In the genomic region with DNA sequence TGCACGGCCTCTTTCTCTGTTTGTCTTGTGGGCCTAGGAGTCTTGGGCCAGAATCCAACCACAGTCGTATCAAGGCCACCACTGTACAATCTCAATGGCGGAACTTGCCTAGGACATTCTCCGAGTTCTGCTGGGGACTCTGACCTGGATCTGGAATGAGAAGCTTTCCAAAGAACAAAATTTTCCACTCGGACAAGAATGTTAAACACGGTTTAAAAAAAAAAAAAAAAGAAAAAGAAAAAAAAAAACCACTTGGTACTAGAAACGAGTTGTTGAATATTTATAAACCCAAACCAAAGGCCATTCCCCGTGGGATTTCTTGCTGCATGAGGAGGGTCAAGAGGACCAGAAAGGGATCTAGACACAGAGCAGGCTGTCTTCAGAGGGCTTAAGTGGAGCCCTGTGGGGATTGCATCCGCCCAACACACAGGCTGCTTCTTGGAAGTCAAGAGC, we compare ENCODE assay signal across 13 mouse cellular contexts. TPM values are rescaled to one million over a fixed set of nuclear protein-coding genes. Genes with fewer than 3 reads are reported as not detected.
A peak's percentile ranks its signal among the peaks of the same experiment; 100 is the strongest.
DNase-seq lines count a peak whose midpoint lies in the region; ATAC-seq lines count a peak whose summit lies in the region.
"Had no signal": no experiment of that assay in that cellular context is flagged by ENCODE, and none has a peak within 500 bp of the region (broad histone marks: within the 10 kb centered on the region; RNA-seq: fewer than 3 reads in every experiment).

No protein-coding gene starts in this region.

- no peaks in the 10 kb centered on the region for H3K9me3 ChIP-seq in hindbrain, embryonic 13.5 days

- DNase-seq in frontal cortex, postnatal 25 days (ENCODE audit: low spot score in 2 of 2), result no peak
- peak; percentile 45 to 56 for DNase-seq in left cerebral cortex, postnatal 10 days (ENCODE audit: extremely low spot score in 1 of 2, low spot score in 2 of 2)
- no peak for DNase-seq in left cerebral cortex, postnatal 36 days (ENCODE audit: low spot score in 2 of 2)
- peak; percentile 32 for DNase-seq in kidney, adult 18-20 months
- peak; percentile 60 for DNase-seq in lung, postnatal 25 days (ENCODE audit: low spot score)
- no peak for DNase-seq in ovary, postnatal 10 days (ENCODE audit: low spot score)
- DNase-seq: cerebellum, adult 2 months; gastrocnemius, postnatal 36 days; liver; retina, postnatal 1 day had no signal

- no peak overlapping the region for H3K4me3 ChIP-seq in hindbrain, embryonic 13.5 days

- H3K4me2 ChIP-seq in hindbrain, embryonic 13.5 days, result no peak overlapping the region

- intact Hi-C loops in left cerebral cortex, postnatal 10 days (cut with DNase I), result no loop called here
- intact Hi-C loops in left cerebral cortex, postnatal 36 days (cut with DNase I), result no loop called here

- peak; percentile 60 for ATAC-seq in frontal cortex, adult (ENCODE audit: low TSS enrichment)
- ATAC-seq in hindbrain, embryonic 13.5 days (ENCODE audit: low FRiP score), result no peak
- ATAC-seq: inflammation-experienced regulatory T-cells, adult 6 months had no signal

- H3K9ac ChIP-seq in hindbrain, embryonic 13.5 days, result no peak overlapping the region

- H3K4me1 ChIP-seq in hindbrain, embryonic 13.5 days (replicated peaks), result peaks cover 23% of the 10 kb centered on the region

- no peaks in the 10 kb centered on the region for H3K36me3 ChIP-seq in hindbrain, embryonic 13.5 days

- H3K27ac ChIP-seq in hindbrain, embryonic 13.5 days, result no peak overlapping the region; the same call in 1 of the 2 replicates

- WGBS in hindbrain, embryonic 13.5 days, result 63% methylated on average over 9 of the region's 9 CpGs

- H3K27me3 ChIP-seq in hindbrain, embryonic 13.5 days, result no peaks in the 10 kb centered on the region

RNA-seq across cellular contexts. Expression of gene Daam2, which starts 29.9 kb away (rescaled TPM):
- 10 to 100 TPM; 34.2 to 41.7 TPM for total RNA-seq in left cerebral cortex, postnatal 10 days (2021)
- total RNA-seq in left cerebral cortex, postnatal 36 days (2021), result 10 to 100 TPM; 47.0 to 57.3 TPM
- 3.7 and 3.9 TPM in 2 replicates for polyA plus RNA-seq in hindbrain, embryonic 13.5 days (2015; fragmentation: Nextera tagmentation; extraction: Ambion mirVana)
- polyA plus RNA-seq: inflammation-experienced regulatory T-cells, adult 6 months had no signal

Comparison
In these comparisons a context has a peak if more than half of its experiments do, and no peak if none do; other contexts are left out.
1. DNase-seq: peak in left cerebral cortex, postnatal 10 days (2 of 2), kidney, adult 18-20 months (single experiment) and lung, postnatal 25 days (single experiment); none in frontal cortex, postnatal 25 days (0 of 2), left cerebral cortex, postnatal 36 days (0 of 2) and ovary, postnatal 10 days (single experiment).